Mouse (Mus musculus) bone marrow, adult 2 months (tissue): Measurements from ENCODE around the gene Smg7.

ENCODE experiments used
- CTCF ChIP-seq: fragments of 200-500 bp; IDR thresholded peaks from 2 replicates; pipeline ENCODE4 v1.5.1; 2011; ENCODE audit warnings: low read length, control low read depth; ENCODE audit not compliant: control insufficient read depth, insufficient read depth
- POLR2A ChIP-seq: fragments of 200-500 bp; IDR thresholded peaks from 2 replicates; pipeline ENCODE4 v1.6.1; 2011; ENCODE audit warnings: low read depth, mild to moderate bottlenecking, control low read depth, low read length, borderline replicate concordance; ENCODE audit not compliant: control insufficient read depth

- TF ChIP-seq POLR2A (no peak), CTCF (no peak)
Observed at GRCm38 (mm10) chr1:152796683-152797263, 105.7 kb downstream of the Smg7 start.
